Mouse (Mus musculus) frontal cortex, postnatal 10 days (tissue): ENCODE data around the gene Rnf126.

ENCODE experiments used
- DNase-seq, 2 experiments: peaks; one replicate each; pipeline ENCODE4 v3.0.0; 2022; ENCODE audit warnings: low spot score in 2 of 2, mixed read lengths in 1 of 2

Rnf126 gene

GRCm38 (mm10) chr10:79729357-79729965, 37.3 kb downstream of the Rnf126 start:
- DNase-seq: no peak

- DNase-seq: no peak
These were observed 38.2 kb downstream of the Rnf126 start for GRCm38 (mm10) chr10:79728323-79729249.

- DNase-seq: no peak
These were observed 40.7 kb downstream of the Rnf126 start for GRCm38 (mm10) chr10:79726090-79726489.

GRCm38 (mm10) chr10:79723692-79724091, 43.1 kb downstream of the Rnf126 start:
- no peak for DNase-seq

GRCm38 (mm10) chr10:79723047-79723446, 43.7 kb downstream of the Rnf126 start:
- no peak for DNase-seq

- no peak for DNase-seq
These were observed 45.7 kb downstream of the Rnf126 start for GRCm38 (mm10) chr10:79721089-79721488.

GRCm38 (mm10) chr10:79717640-79718357, 49.0 kb downstream of the Rnf126 start:
- no peak for DNase-seq

- peak in 1 of 2 experiments; percentile 60 for DNase-seq
These were observed 49.8 kb downstream of the Rnf126 start for GRCm38 (mm10) chr10:79716988-79717355.

GRCm38 (mm10) chr10:79716254-79716987, 50.3 kb downstream of the Rnf126 start, which contains the start of gene Hcn2:
Hcn2 (plus strand) TSS chr10:79716634.
- DNase-seq: no peak

GRCm38 (mm10) chr10:79714996-79715395, 51.8 kb downstream of the Rnf126 start:
- DNase-seq: no peak

- no peak for DNase-seq
These were observed 53.6 kb downstream of the Rnf126 start for GRCm38 (mm10) chr10:79713163-79713562.

GRCm38 (mm10) chr10:79712499-79713126, 54.1 kb downstream of the Rnf126 start:
- DNase-seq: peak in 1 of 2 experiments; percentile 75

GRCm38 (mm10) chr10:79712029-79712428, 54.7 kb downstream of the Rnf126 start:
- DNase-seq: no peak

GRCm38 (mm10) chr10:79709307-79709706, 57.4 kb downstream of the Rnf126 start:
- DNase-seq: no peak

- no peak for DNase-seq
These were observed 58.1 kb downstream of the Rnf126 start for GRCm38 (mm10) chr10:79708668-79709067.
